Mouse (Mus musculus) urinary bladder, postnatal 10 days (tissue): ENCODE measurements around the gene Cnga2.
A peak's percentile ranks its signal among the peaks of the same experiment; 100 is the strongest.
"Not testable (repeated sequence)": the region's sequence is repeated elsewhere in the genome, so short reads cannot be mapped to it uniquely, and the experiment has no call there.

Source experiments
- DNase-seq: peaks from one replicate; pipeline ENCODE4 v3.0.0; 2022; ENCODE audit warnings: low spot score

Gene Cnga2

DNA sequence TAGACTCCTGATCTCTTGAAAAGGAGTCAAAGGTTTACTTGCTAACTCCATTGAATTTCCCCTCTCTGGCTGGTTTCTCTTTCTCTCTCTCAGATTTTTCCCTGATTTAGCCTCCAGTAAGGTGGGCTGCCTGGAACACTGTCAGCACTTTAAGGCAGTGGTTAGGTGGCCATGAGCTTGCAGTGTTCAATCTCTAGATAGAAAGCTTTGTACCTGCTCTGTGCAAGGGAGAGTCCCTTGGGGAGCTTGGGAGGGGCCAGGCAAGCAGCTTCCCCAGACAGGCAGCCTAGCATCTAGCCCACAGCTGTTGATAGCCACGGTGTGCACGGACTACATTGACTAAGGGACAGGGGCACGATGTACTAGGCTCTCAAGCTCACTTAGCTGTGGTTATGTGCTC is at the start of gene Cnga2:
Gene Cnga2, plus strand, starts transcription at position 301 of the 400 bp plus-strand sequence.
- no peak for DNase-seq

- no peak for DNase-seq
Measured at GRCm38 (mm10) chrX:71946631-71947030, 45.0 kb upstream of the Cnga2 start.

- no peak for DNase-seq
Measured at GRCm38 (mm10) chrX:71958366-71958765, 33.3 kb upstream of the Cnga2 start.

DNA sequence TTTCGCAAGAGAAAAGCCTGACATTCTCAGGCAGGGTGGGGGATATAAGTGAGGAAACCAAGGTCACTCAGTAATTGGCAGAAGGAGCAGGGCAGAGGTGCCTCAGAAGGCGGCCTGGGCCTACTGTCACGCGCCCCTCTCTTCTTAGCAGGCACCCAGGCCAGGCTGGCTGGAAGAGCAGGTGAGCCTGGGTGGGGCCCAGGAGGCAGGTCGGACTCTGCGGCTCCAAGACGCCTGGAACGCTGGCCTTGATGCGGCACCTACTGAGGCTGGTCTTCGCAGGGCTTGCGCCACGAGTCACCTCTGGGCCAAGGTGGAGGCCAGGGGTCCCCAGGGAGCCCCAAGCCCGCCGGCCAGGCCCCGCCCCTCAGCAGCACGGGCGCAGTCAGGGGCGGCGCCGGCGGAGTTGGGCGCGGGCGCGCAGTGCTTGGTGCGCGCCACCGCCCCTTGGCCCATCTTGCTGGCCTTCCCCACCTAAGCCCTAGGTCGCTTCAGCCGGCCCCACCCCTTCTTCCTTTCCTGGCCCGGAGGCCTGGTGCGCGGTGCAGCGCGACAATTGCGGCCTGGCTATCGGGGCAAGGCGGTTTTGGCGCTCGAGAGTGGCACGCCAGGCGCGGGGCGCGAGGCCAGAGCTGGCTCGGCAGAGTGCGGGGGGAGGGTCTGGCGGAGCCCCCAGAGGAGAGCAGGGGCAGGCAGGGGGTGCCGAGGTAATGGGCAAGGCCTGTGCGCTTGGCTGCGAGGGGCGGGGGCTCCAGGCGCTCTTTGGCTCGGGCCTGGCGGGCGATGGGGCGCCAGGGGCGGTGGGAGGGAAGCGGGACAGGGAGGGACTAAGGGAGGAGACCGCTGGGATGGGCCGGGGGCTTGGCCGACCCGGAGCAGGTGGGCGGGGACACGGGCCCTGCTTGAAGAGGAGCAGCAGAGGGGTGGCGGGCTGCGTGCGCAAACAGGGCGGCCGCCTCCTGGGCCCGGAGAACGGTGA is 29.3 kb upstream of the Cnga2 start, which contains the start of gene Prrg3:
Gene Prrg3, plus strand, starts transcription at position 552 of the 979 bp plus-strand sequence.
- DNase-seq = peak; percentile 8

DNA sequence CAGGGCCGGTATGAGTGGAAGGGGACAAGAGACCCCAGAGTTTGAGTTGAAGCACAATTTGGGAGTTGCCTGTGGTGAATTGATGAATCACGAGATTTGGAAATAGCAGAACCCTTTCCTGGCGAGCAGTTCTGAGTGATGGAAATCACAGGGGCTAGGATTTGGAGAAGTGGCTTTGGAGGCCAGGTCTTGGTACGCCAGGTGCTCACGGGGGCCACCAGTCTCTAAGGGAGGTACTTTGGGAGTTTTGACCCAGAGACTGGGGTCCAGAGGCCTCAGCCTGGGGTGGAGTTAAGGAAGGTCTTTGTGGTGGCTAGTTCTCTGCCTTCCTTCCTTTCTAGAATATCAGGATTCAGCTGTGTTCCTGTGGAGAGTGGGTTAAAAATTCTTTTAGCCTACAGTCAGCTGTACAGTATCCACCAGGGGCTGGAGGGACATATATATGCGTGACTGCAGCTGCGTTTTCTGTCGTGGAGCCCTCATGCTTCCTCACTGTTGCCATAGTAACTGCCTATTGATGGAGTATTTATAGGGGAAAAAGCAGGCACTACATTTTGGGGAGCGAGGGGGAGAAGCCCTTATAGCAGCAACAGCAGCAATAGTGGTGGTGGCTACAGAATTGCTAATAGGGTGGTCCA is 28.3 kb upstream of the Cnga2 start:
- no peak for DNase-seq

- no peak for DNase-seq
Measured at GRCm38 (mm10) chrX:71968216-71968615, 23.4 kb upstream of the Cnga2 start.

DNA sequence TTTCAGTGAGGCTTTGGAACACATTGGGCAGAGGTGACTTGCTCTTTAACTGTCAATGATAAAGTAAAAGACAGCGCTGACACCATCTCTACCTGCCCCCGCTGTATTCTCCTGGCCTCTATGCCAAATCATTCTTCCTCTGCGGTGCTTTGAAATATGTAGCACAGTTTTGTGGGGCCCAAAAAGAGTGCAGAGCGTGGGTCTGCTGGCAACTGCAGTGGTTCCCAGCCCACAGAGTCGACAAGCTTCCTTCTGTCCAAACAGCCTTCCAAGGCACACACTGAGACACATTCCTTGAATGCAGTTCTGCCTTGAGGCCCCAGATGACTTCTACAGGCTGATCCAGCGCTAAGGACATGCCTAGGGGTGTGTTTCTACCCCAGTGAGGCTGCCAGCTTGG is 22.8 kb upstream of the Cnga2 start:
- no peak for DNase-seq

DNA sequence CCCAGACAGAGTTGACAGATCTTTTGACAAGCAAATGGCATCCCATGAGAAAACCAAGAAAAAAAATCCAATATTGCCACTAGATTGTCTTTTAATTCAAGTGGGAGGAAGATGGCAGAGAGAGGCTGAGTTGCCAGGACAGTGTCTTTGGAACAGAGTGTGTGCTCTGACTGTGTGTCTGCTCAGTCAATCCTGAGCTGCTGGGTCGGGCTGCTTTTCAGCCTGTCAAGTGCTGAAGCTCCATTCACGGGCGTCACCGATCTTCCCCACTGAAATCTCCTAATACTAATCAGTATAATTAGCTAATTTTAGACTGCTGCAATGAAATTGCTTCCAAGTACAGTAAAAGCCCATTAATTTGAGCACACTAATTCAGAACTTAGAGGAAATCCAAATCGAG is 20.3 kb upstream of the Cnga2 start:
- DNase-seq = no peak

- DNase-seq = no peak
Measured at GRCm38 (mm10) chrX:71972686-71973085, 19.0 kb upstream of the Cnga2 start, which contains the start of gene Fate1. TSS of gene Fate1 (plus strand) at chrX:71972986.

- not testable (repeated sequence) for DNase-seq
Measured at GRCm38 (mm10) chrX:71977681-71978080, 14.0 kb upstream of the Cnga2 start.

GRCm38 (mm10) chrX:71980443-71980842 is 11.2 kb upstream of the Cnga2 start:
- DNase-seq = no peak

GRCm38 (mm10) chrX:71981322-71981721 is 10.3 kb upstream of the Cnga2 start:
- no peak for DNase-seq

- DNase-seq = no peak
Measured at GRCm38 (mm10) chrX:71983205-71983604, 8.4 kb upstream of the Cnga2 start.

DNA sequence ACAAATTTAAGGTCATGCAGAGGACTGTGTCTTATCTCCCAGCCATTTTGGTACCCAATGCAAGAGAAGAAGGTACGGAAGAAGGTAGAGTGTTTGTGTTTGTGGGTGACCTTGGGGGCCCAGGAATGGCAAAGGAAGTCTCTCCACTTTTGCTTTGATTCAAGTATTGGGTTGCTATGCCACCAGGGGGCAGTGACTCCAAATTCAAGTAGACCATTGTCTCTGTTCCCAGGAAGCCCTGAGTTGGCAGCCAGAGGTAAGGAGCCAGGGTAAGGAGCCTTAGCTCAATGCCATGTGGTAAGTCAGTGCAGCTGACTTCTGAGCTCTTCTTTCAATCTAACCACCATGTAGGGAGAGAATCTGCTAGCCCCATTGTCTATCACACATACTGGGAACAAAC is 7.9 kb upstream of the Cnga2 start:
- no peak for DNase-seq

- DNase-seq = no peak
Measured at GRCm38 (mm10) chrX:71995972-71996371, 4.3 kb downstream of the Cnga2 start.

- DNase-seq = no peak
Measured at GRCm38 (mm10) chrX:72009930-72010329, 18.3 kb downstream of the Cnga2 start.

- DNase-seq = no peak
Measured at GRCm38 (mm10) chrX:72012236-72012635, 20.6 kb downstream of the Cnga2 start.

GRCm38 (mm10) chrX:72012804-72013203 is 21.2 kb downstream of the Cnga2 start:
- DNase-seq = no peak

GRCm38 (mm10) chrX:72022241-72022640 is 30.6 kb downstream of the Cnga2 start:
- DNase-seq = no peak

DNA sequence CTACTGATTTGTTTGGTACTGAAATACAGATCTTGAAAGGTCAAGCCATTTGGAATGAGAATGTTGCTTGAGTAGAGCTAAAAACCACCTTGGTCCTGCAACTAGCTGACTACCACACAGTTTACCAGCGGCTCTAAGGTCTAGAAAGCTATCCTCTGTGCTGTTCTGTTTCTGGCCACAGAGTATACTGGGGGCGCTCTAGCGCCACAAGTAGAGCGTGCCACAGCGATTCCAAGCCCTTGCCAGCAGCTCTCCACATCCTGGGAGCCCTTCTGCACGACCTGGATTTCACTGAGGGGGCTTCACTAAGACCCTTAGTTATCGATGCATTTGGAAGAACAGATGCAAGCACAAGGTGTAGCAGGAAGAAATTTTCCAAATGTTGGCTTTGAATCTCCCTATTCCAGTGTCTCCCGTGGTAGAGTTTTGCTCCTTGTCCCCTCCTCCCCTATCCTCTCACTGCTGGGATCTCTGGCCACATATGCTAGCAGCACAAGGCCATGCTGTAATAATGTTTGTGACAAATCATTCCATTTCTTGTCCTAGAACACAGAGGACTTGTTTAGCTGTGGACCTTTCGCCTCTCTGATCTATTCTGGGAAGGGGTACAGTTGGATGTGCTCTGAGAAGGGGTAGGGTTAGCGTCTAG is 31.2 kb downstream of the Cnga2 start:
- no peak for DNase-seq

DNA sequence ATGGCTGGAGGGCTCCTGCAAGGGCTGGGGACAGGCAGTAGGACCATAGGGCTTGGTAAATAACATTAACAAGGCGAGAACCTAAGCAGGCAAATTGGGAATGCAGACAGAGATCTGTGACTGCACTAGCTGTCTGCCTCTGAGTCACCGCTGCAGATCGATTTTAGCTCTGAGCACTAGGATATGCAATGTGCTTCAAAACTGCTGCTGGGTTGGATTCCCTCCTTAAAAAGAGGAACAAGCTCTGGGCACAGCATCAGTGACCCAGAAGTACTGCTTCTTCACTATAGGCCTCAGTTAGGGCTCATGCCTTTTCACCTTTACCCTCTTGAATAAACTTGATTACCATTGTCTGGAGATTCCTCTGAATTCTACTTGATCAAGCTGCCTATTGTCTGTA is 31.9 kb downstream of the Cnga2 start:
- DNase-seq = no peak

- DNase-seq = no peak
Measured at GRCm38 (mm10) chrX:72044056-72044455, 52.4 kb downstream of the Cnga2 start.

DNA sequence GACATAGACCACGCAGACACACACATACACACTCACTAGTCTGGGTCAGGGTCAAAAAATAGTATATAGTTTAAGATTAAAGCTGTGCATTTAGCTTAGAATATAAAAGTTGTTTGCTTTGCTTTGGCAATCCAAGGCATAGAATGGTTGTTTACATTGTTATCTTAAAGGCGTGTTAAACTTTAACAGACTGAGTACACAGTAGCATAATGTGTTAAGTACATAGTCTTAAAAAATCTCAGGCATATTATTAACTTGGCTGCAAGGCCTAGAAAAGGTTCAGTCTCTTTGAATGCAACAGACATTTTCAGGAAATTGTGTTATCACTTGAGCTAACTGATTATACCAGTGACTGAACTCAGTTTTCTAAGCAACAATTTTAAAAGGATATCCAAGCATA is 56.3 kb downstream of the Cnga2 start:
- no peak for DNase-seq
